Mouse (Mus musculus): ENCODE data around the gene Prep.

The Prep gene

GRCm38 (mm10) chr10:45193330-45194310 is 126.6 kb downstream of the Prep start:
- DNase-seq, result no peak

GRCm38 (mm10) chr10:45194531-45194930 is 127.5 kb downstream of the Prep start:
- DNase-seq, result no peak

- DNase-seq, result no peak
These were observed 137.6 kb downstream of the Prep start for GRCm38 (mm10) chr10:45204582-45204981.

DNA sequence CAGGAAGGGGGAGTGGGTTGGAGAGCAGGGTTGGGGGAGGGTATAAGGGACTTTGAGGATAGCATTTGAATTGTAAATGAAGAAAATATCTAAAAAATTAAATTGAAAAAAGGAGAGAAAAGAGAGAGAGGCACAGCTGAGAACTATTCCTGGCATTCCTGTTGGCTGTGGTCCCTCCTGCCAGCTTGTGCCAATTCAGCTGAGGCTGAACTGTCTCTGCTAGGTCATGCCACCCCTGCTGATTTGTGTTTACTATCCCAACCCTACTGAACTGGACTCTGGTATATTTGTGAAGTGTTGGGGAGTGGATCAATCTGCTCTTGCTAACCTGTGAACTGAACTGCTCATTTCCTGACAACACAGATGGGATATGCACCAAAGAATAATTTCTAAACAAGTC is 143.2 kb downstream of the Prep start:
- no peak for DNase-seq

DNA sequence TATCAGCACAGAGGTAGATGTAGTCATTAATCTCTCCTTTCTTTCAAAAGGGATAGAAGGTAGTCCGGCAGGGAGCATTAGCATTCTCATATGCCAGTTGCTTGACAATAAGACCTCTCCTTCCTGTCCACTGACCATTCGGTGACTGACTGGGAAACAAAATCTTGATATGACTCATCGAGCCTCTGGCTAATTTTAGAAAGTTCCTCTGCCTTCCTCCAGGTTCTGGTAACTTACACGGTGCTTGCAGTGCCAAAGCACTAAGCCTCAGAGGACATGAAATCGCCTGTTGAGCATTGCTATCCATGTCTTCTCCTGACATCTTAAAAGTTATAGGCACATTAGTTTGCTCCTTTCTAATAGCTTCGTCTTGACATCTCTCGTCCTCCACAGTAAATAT is 149.7 kb downstream of the Prep start:
- no peak for DNase-seq

Data from right cerebral cortex, postnatal 14 days (tissue).